Mouse (Mus musculus) bone marrow, adult 2 months (tissue): Measurements from ENCODE around the gene Synpo2.

Experiments used
- CTCF ChIP-seq: fragments of 200-500 bp; IDR thresholded peaks from 2 replicates; pipeline ENCODE4 v1.5.1; 2011; ENCODE audit warnings: low read length, control low read depth; ENCODE audit not compliant: control insufficient read depth, insufficient read depth
- POLR2A ChIP-seq: fragments of 200-500 bp; IDR thresholded peaks from 2 replicates; pipeline ENCODE4 v1.6.1; 2011; ENCODE audit warnings: low read depth, mild to moderate bottlenecking, control low read depth, low read length, borderline replicate concordance; ENCODE audit not compliant: control insufficient read depth

DNA sequence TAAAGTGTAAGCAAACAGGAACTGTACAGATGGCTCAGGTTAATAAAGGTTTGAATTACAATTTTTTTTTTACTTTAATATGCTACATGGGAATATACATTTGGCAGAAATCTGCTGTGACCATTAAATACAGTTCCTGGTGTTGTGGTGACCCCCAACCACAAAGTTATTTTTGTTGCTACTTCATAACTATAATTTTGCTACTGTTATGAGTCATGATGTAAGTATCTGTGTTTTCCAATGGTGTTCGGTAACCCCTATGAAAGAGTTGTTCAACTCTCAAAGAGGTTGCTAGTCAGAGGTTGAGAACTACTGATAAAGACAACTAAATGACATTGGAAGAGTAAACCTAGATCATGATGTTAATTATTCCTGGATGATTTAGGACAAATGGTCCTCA, 193.6 kb downstream of the Synpo2 start:
- TF ChIP-seq CTCF (no peak), POLR2A (no peak)
